Comparison of ENCODE assay signal across 16 mouse cellular contexts in genomic region chr12:25054511-25054910, GRCm38 (mm10). TPM values are rescaled to one million over a fixed set of nuclear protein-coding genes. Genes with fewer than 3 reads are reported as not detected.
DNase-seq lines count a peak whose midpoint lies in the region; ATAC-seq and TF ChIP-seq lines count a peak whose summit lies in the region.
"Had no signal": no experiment of that assay in that cellular context is flagged by ENCODE, and none has a peak within 500 bp of the region (broad histone marks: within the 10 kb centered on the region; RNA-seq: fewer than 3 reads in every experiment).

No protein-coding gene starts in this region.

- 0 out of 2 replicates have a peak, but pooled peaks have one; percentile 34 for ATAC-seq in midbrain, embryonic 13.5 days

- H3K4me1 ChIP-seq in bone marrow macrophage, adult 2 months (ENCODE audit: control insufficient read depth, insufficient read depth, low read length): peaks cover 18% of the 10 kb centered on the region
- peaks cover 4% of the 10 kb centered on the region; the same call in 1 of the 2 replicates for H3K4me1 ChIP-seq in midbrain, embryonic 13.5 days (replicated peaks)
- H3K4me1 ChIP-seq: hindbrain, embryonic 13.5 days; liver, embryonic 15.5 days; stomach, embryonic 15.5 days had no signal

- intact Hi-C loops in heart, postnatal 25 days (cut with DNase I): no loop called here

- H3K9me3 ChIP-seq in midbrain, embryonic 13.5 days: no peaks in the 10 kb centered on the region
- H3K9me3 ChIP-seq: hindbrain, embryonic 13.5 days; liver, embryonic 15.5 days; stomach, embryonic 15.5 days had no signal

- peaks cover 82% of the 10 kb centered on the region for H3K36me3 ChIP-seq in midbrain, embryonic 13.5 days

- TF ChIP-seq CTCF in bone marrow macrophage, adult 2 months (IDR thresholded peaks at IDR 0.05; ENCODE audit: low read depth, low read length): no peak

- no peak for TF ChIP-seq POLR2A in bone marrow macrophage, adult 2 months (IDR thresholded peaks at IDR 0.05; ENCODE audit: borderline replicate concordance, low read depth, low read length)

- H3K27me3 ChIP-seq in midbrain, embryonic 13.5 days: no peaks in the 10 kb centered on the region
- H3K27me3 ChIP-seq: hindbrain, embryonic 13.5 days; liver, embryonic 15.5 days; stomach, embryonic 15.5 days had no signal

- DNase-seq in heart, adult 11 months: peak; percentile 85
- no peak for DNase-seq in heart, postnatal 25 days (ENCODE audit: low spot score)
- peak; percentile 4 for DNase-seq in lung, postnatal 36 days
- DNase-seq in lung, postnatal 14 days: no peak
- DNase-seq in layer of hippocampus, adult 18-20 months (ENCODE audit: low spot score in 2 of 2): no peak
- no peak for DNase-seq in lung, postnatal 25 days (ENCODE audit: low spot score)
- DNase-seq: cerebellum, adult 11-12 months; kidney, adult 8-10 months; layer of hippocampus, adult 9-11 months; left cerebral cortex, postnatal 4 days; right cerebral cortex, postnatal 14 days had no signal

- WGBS in midbrain, embryonic 13.5 days: 90% methylated on average over 7 of the region's 7 CpGs

- no peak overlapping the region for H3K9ac ChIP-seq in midbrain, embryonic 13.5 days (replicated peaks)
- H3K9ac ChIP-seq: hindbrain, embryonic 13.5 days; liver, embryonic 15.5 days; stomach, embryonic 15.5 days had no signal

- no peak overlapping the region for H3K4me2 ChIP-seq in midbrain, embryonic 13.5 days (replicated peaks)
- H3K4me2 ChIP-seq: hindbrain, embryonic 13.5 days; liver, embryonic 15.5 days; stomach, embryonic 15.5 days had no signal

- peak overlapping the region; percentile 67 for H3K27ac ChIP-seq in bone marrow macrophage, adult 2 months (ENCODE audit: insufficient read depth, low read depth, low read length)
- peak overlapping the region; percentile 16; the same call in 1 of the 2 replicates for H3K27ac ChIP-seq in midbrain, embryonic 13.5 days
- H3K27ac ChIP-seq: hindbrain, embryonic 13.5 days; liver, embryonic 15.5 days; stomach, embryonic 15.5 days had no signal

- H3K4me3 ChIP-seq in bone marrow macrophage, adult 2 months (ENCODE audit: insufficient read depth, low read length): no peak overlapping the region
- H3K4me3 ChIP-seq in midbrain, embryonic 13.5 days (replicated peaks): no peak overlapping the region
- H3K4me3 ChIP-seq: hindbrain, embryonic 13.5 days; liver, embryonic 15.5 days; stomach, embryonic 15.5 days had no signal

RNA-seq across cellular contexts. Expression of gene Id2, which starts 42.4 kb away (rescaled TPM):
- total RNA-seq in heart, postnatal 25 days (2021): 10 to 100 TPM; 12.6 TPM
- polyA plus RNA-seq in bone marrow macrophage, adult 2 months (2012; ENCODE audit: insufficient read depth, insufficient read length, missing spikeins): 50.5 and 56.2 TPM in 2 replicates
- polyA plus RNA-seq in midbrain, embryonic 13.5 days (2015; fragmentation: Nextera tagmentation; extraction: Ambion mirVana): 161 and 178 TPM in 2 replicates
- total RNA-seq in layer of hippocampus, adult 18-20 months (2021): 10 to 100 TPM; 84.9 to 98.6 TPM

Comparison
In these comparisons a context has a peak if more than half of its experiments do, and no peak if none do; other contexts are left out.
1. DNase-seq: peak in heart, adult 11 months (single experiment) and lung, postnatal 36 days (single experiment); none in heart, postnatal 25 days (single experiment), lung, postnatal 14 days (single experiment), layer of hippocampus, adult 18-20 months (0 of 2) and lung, postnatal 25 days (single experiment).
2. RNA of gene Id2, which starts 42.4 kb away (total RNA-seq): 84.9 to 98.6 TPM in layer of hippocampus, adult 18-20 months; 12.6 TPM in heart, postnatal 25 days; every median in the first group is over 4 times any median in the second.